Mouse (Mus musculus) subcutaneous adipose tissue, adult 2 months (tissue): ENCODE measurements around the gene Olfr566. TPM values are rescaled to one million over a fixed set of nuclear protein-coding genes. Genes with fewer than 3 reads are reported as not detected.

Experiments used
- polyA plus RNA-seq: library from polyadenylated mRNA; depleted of rRNA; stranded (reverse); fragments of >200 nt; gene quantifications from 2 replicates; pipeline ENCODE4 v1.2.3, GENCODE M21; 2012; ENCODE audit warnings: low replicate concordance; rRNA removed

Olfr566 gene
- not detected in 2 replicates for polyA plus RNA-seq

DNA sequence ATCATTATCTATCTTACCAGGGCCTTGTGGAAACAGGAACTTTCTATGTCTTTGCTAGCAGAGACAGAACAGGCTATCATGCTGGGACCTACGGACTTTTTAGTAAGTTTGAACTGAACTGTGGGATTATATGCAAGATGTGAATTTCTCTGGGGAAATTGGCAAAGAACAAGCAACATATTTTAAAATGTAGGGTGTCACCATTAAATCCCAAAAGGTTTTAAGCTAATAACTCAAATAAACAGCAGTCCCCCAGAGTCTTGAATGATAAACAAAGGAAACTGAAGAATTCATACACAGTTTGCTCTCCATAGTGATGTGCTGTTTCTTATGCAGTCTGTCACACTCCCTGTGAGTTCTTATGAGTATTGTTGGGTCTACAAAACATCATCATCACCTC is at the start of gene Olfr566:
Gene Olfr566 (minus strand): TSS at position 101 of the 400 bp plus-strand sequence.

DNA sequence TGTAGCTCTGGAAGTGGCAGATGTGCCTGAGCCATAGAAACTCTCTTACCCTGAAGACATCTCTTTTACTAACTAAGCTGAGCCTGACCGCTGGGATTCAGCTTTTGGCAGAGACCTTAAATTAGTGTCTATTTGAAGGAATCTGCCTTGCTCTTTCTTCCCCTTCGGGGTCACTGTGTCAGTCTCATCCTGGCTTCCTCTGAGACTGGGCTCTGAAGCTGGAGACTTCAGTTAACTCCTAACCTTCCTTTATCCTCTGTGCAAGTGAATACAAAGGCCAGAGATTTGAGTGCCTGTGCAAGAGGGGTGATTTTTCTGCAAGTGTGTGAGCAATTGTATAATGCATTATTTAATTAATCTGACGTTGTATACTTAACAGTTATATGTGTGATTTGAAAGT is 32.2 kb upstream of the Olfr566 start, which contains the start of gene Olfr569:
Gene Olfr569 (minus strand): TSS at position 101 of the 400 bp plus-strand sequence.

DNA sequence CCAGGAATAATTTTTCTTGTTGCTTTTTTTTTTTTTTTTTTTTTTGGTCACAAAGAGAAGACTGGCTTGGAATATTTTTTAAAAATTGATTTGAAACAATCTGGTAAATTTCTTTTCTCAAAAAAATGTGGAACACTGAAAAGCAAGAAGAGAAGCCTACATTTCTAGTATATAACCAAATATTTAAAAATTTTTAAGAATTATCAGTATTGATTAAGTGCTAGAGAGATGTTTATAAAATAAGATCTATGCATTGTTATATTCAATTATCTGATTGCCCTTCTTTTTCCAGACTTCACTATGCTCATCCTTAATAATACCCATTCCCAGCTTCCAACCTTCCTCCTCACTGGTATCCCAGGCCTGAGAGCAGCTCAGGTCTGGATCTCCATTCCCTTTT is 18.3 kb upstream of the Olfr566 start, which contains the start of gene Olfr568:
Gene Olfr568 (plus strand): TSS at position 301 of the 400 bp plus-strand sequence.

Other genes starting within 250 kb of the Olfr566 start
- not detected in 2 replicates for gene Olfr553, start 240.5 kb downstream of the Olfr566 start, polyA plus RNA-seq
- gene Olfr554, start 220.3 kb downstream of the Olfr566 start, polyA plus RNA-seq: not detected in 2 replicates
- gene Olfr555, start 199.9 kb downstream of the Olfr566 start, polyA plus RNA-seq: not detected in 2 replicates
- not detected in 2 replicates for gene Olfr556, start 193.9 kb downstream of the Olfr566 start, polyA plus RNA-seq
- 41.4 and 44.2 TPM in 2 replicates for gene Trim68, start 171.4 kb downstream of the Olfr566 start, polyA plus RNA-seq
- gene Olfr557, start 162.9 kb downstream of the Olfr566 start, polyA plus RNA-seq: not detected in 2 replicates
- 9.2 and 10.1 TPM in 2 replicates for gene Olfr558, start 156.6 kb downstream of the Olfr566 start, polyA plus RNA-seq
- not detected in 2 replicates for gene Olfr33, start 139.7 kb downstream of the Olfr566 start, polyA plus RNA-seq
- not detected in 2 replicates for gene Olfr559, start 131.3 kb downstream of the Olfr566 start, polyA plus RNA-seq
- 0.17 and 0.27 TPM in 2 replicates for gene Olfr560, start 99.4 kb downstream of the Olfr566 start, polyA plus RNA-seq
- 11.4 and 14.6 TPM in 2 replicates for gene Olfr78, start 99.3 kb downstream of the Olfr566 start, polyA plus RNA-seq
- 0.12 TPM in 1 of 2 replicates, not detected in the other for gene Olfr561, start 87.5 kb downstream of the Olfr566 start, polyA plus RNA-seq
- not detected in 2 replicates for gene Olfr564, start 55.3 kb downstream of the Olfr566 start, polyA plus RNA-seq
- not detected in 2 replicates for gene Olfr568, start 18.4 kb upstream of the Olfr566 start, polyA plus RNA-seq
- not detected in 2 replicates for gene Olfr569, start 32.1 kb upstream of the Olfr566 start, polyA plus RNA-seq
- not detected in 2 replicates for gene Olfr570, start 35.8 kb upstream of the Olfr566 start, polyA plus RNA-seq
- gene Olfr571, start 58.8 kb upstream of the Olfr566 start, polyA plus RNA-seq: not detected in 2 replicates
- not detected in 2 replicates for gene Olfr572, start 65.6 kb upstream of the Olfr566 start, polyA plus RNA-seq
- not detected in 2 replicates for gene Olfr573-ps1, start 83.8 kb upstream of the Olfr566 start, polyA plus RNA-seq
- gene Olfr574, start 89.7 kb upstream of the Olfr566 start, polyA plus RNA-seq: not detected in 2 replicates
- gene Olfr575, start 100.0 kb upstream of the Olfr566 start, polyA plus RNA-seq: not detected in 2 replicates
- gene Olfr576, start 103.9 kb upstream of the Olfr566 start, polyA plus RNA-seq: not detected in 2 replicates
- gene Olfr577, start 117.2 kb upstream of the Olfr566 start, polyA plus RNA-seq: not detected in 2 replicates
- gene Olfr578, start 130.6 kb upstream of the Olfr566 start, polyA plus RNA-seq: not detected in 2 replicates
- not detected in 2 replicates for gene Olfr582, start 179.3 kb upstream of the Olfr566 start, polyA plus RNA-seq
- not detected in 2 replicates for gene Olfr583, start 192.5 kb upstream of the Olfr566 start, polyA plus RNA-seq
- gene Olfr584, start 223.1 kb upstream of the Olfr566 start, polyA plus RNA-seq: not detected in 2 replicates
- not detected in 2 replicates for gene Olfr585, start 239.0 kb upstream of the Olfr566 start, polyA plus RNA-seq